Mouse (Mus musculus) hindbrain, postnatal 0 days (tissue): ENCODE measurements around the gene Ophn1. TPM values are rescaled to one million over a fixed set of nuclear protein-coding genes. Genes with fewer than 3 reads are reported as not detected.
A peak's percentile ranks its signal among the peaks of the same experiment; 100 is the strongest.

Source experiments
- ATAC-seq: fragments of 200-750 bp; cut with Nextera tagmentation; 2 replicates; pipeline ENCODE4 v1.8.0; 2017; ENCODE audit warnings: mild to moderate bottlenecking, moderate TSS enrichment, moderate library complexity
- DNase-seq: peaks from one replicate; pipeline ENCODE4 v3.0.0-alpha.2; 2015; ENCODE audit warnings: low spot score
- H3K27ac ChIP-seq: fragments of 300-500 bp; sonication (generic); 2 replicates; pipeline ENCODE4 v1.5.1; 2014; ENCODE audit warnings: mild to moderate bottlenecking
- H3K27me3 ChIP-seq: fragments of 300-500 bp; sonication (generic); 2 replicates; pipeline ENCODE4 v1.6.1; 2014; ENCODE audit warnings: low read length, mixed read lengths; ENCODE audit not compliant: insufficient read depth
- H3K36me3 ChIP-seq: fragments of 300-500 bp; sonication (generic); 2 replicates; pipeline ENCODE4 v1.6.1; 2014; ENCODE audit warnings: low read length, mixed read lengths; ENCODE audit not compliant: insufficient read depth
- H3K4me1 ChIP-seq: fragments of 300-500 bp; sonication (generic); 2 replicates; pipeline ENCODE4 v1.6.1; 2014; ENCODE audit warnings: antibody characterized with exemption, low read length, mixed read lengths; ENCODE audit not compliant: insufficient read depth
- H3K4me2 ChIP-seq: fragments of 300-500 bp; sonication (generic); 2 replicates; pipeline ENCODE4 v1.6.1; 2014; ENCODE audit warnings: low read depth, mild to moderate bottlenecking, low read length, moderate library complexity, mixed read lengths
- H3K4me3 ChIP-seq: fragments of 300-500 bp; sonication (generic); 2 replicates; pipeline ENCODE4 v1.5.1; 2014; ENCODE audit warnings: low read length
- H3K9ac ChIP-seq: fragments of 300-500 bp; sonication (generic); replicated peaks from 2 replicates; pipeline ENCODE4 v1.6.1; 2014; ENCODE audit warnings: mild to moderate bottlenecking, low read length, moderate library complexity, mixed read lengths
- H3K9me3 ChIP-seq: fragments of 300-500 bp; sonication (generic); 2 replicates; pipeline ENCODE4 v1.6.1; 2016; ENCODE audit warnings: low read length, mixed read lengths
- CTCF ChIP-seq: IDR thresholded peaks from 2 replicates; pipeline ENCODE4 v1.5.1; 2016; ENCODE audit warnings: antibody characterized with exemption, control low read depth, low read depth
- WGBS: fragments of 180-500 bp; shearing (Covaris S2); extraction: QIAGEN DNeasy Blood & Tissue Kit; methylation state at CpG from one replicate; pipeline ENCODE4 v1.1.7; 2014; 5-methylcytosine and 5-hydroxymethylcytosine counted together
- polyA plus RNA-seq: library from polyadenylated mRNA; unstranded; fragments of >200 nt; fragmentation: Nextera tagmentation; extraction: Ambion mirVana; gene quantifications from 2 replicates; pipeline ENCODE4 v1.2.1, GENCODE M21; 2015
- total RNA-seq: library from RNA; depleted of rRNA; stranded (reverse); fragments of >200 nt; gene quantifications from 2 replicates; pipeline ENCODE4 v1.2.3, GENCODE M21; 2014

The Ophn1 gene
- total and polyA plus RNA-seq, 2 experiments from 2014 or later = 30.4 to 46.1 TPM

DNA sequence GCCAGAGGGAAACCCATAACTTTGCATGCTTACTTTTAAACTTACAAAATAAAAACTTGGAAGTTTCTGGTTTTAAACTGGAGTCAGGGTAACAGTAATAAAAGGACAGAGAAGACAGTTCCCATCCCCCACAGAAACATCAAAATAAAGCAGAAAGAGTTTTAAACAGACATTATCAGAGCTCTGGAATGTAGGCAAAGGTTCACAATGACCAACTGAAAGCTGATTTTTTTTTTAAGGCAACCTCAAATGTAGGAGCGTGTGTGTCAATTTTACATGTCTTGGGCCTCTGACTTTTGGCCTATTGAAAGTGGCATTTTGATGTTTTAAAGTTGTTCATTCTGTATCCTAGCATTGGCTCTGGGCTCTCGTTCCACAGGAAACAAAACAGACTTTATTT is 49.2 kb downstream of the Ophn1 start:
- TF ChIP-seq CTCF = no peak
- no peak for ATAC-seq
- H3K4me3 ChIP-seq = no peak overlapping the region
- no peak overlapping the region for H3K4me2 ChIP-seq
- no peak overlapping the region for H3K9ac ChIP-seq
- H3K9me3 ChIP-seq = no peaks in the 10 kb centered on the region
- 69% methylated on average over 2 of the region's 2 CpGs for WGBS
- H3K4me1 ChIP-seq = no peaks in the 10 kb centered on the region
- DNase-seq = no peak
- no peaks in the 10 kb centered on the region for H3K27me3 ChIP-seq
- no peaks in the 10 kb centered on the region for H3K36me3 ChIP-seq
- H3K27ac ChIP-seq = no peak overlapping the region

DNA sequence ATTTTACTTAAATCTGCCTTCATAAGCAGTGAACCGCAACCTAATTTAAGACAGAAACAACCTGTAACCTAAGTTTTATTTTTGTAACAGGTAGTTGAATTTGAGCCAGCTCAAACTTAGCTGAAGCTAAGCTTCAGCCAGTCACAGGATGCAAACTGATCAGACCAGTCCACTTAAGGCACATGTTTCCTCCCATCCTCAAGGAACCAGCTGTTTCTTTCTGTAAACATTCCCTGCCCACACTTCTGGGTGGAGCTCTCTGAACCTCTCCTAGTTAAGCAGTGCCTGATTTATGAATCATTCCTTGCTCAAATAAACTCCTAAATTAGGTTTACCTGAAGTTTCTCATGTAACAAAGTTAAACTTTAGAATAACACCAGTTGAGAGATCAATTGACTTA is 54.8 kb downstream of the Ophn1 start:
- ATAC-seq (no peak), DNase-seq (no peak)
- Histone ChIP-seq H3K9ac (no peak overlapping the region), H3K27ac (no peak overlapping the region), H3K36me3 (no peaks in the 10 kb centered on the region), H3K9me3 (no peaks in the 10 kb centered on the region), H3K4me2 (no peak overlapping the region), H3K27me3 (no peaks in the 10 kb centered on the region), H3K4me1 (no peaks in the 10 kb centered on the region), H3K4me3 (no peak overlapping the region)
- 92% methylated on average over 1 of the region's 1 CpGs for WGBS
- no peak for TF ChIP-seq CTCF

DNA sequence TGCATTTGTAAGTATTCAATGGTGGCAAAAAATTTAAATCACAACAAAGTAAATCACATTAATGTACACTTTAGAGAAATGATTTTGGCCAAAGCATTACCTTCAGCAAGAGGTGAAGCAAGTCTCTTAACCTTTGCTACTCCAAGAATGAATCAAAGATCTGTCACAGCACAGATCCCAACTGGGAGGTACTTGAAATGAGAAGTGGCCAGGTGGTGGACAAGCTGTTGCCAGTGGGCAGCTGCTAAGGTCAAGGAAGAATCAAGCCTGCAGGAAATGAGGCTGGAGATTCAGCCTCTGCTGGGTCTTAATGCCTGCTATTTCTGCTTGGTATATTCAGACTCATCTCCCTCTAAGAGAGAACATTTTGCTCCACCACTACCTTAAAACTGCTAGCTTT is 87.0 kb downstream of the Ophn1 start:
- ATAC-seq = 0 out of 2 replicates have a peak, but pooled peaks have one; percentile 32
- no peak for TF ChIP-seq CTCF
- no peaks in the 10 kb centered on the region for H3K36me3 ChIP-seq

DNA sequence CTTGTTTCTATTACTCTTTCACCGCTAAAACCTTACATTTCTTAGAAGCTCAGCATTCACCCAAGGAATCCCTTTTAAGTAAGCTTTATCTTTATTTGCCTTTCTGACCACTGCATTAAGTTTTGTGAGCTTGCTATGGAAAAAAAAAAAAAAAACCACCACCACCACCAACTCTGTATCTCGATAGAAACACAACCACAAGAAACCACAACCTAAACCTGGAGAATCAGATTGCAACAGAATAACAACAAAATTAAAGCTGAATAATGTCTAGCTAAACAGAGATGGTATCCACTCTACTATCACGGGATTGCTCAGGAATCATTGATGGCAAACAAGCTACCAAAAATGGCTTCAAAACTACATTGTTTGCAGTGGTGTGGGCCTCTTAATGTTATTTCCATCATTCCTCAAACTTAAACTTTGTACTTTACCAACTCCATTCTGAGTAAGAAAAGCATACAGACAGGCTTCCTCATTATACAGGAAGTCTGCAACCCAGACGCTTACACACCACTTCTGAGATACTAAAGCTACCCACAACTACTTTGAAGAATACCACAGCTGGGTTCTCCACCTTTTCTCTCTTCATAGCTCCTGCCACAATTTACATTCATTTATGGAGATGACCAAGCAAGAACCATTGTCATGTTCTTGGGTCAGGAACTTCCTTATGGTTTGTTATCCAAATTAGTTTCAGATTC is 116.4 kb downstream of the Ophn1 start:
- Histone ChIP-seq H3K27ac (no peak overlapping the region), H3K4me2 (no peak overlapping the region), H3K9ac (no peak overlapping the region), H3K4me3 (no peak overlapping the region), H3K4me1 (no peaks in the 10 kb centered on the region), H3K36me3 (no peaks in the 10 kb centered on the region), H3K9me3 (no peaks in the 10 kb centered on the region), H3K27me3 (no peaks in the 10 kb centered on the region)
- DNase-seq = no peak
- 82% methylated on average over 4 of the region's 4 CpGs for WGBS
- TF ChIP-seq CTCF = no peak
- ATAC-seq = no peak

More for the DNA sequence above, 87.0 kb downstream of the Ophn1 start:
- Histone ChIP-seq H3K27me3 (no peaks in the 10 kb centered on the region), H3K27ac (no peak overlapping the region), H3K9ac (no peak overlapping the region), H3K4me1 (no peaks in the 10 kb centered on the region), H3K4me2 (no peak overlapping the region), H3K4me3 (no peak overlapping the region), H3K9me3 (no peaks in the 10 kb centered on the region)
- DNase-seq = peak; percentile 11

DNA sequence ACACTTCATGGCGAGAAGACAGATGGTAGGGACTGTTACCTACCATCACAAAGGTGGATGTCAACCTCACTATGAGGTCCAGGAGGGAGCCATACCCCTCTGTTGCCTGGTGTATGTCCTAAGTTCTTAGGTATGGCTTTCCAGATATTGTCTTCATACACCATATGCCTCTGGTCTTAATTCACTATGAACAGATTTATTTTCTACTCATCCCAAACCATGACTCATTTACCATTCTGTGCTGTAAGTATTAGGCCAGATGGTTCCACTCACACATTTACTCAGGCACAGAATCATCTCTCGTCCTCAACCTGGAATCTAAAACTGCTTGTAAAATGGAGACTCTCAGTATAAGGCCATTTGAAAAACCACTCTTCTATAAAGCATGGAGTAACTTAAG is 135.7 kb downstream of the Ophn1 start:
- no peak overlapping the region for H3K4me2 ChIP-seq
- no peaks in the 10 kb centered on the region for H3K4me1 ChIP-seq
- WGBS = 67% methylated on average over 2 of the region's 2 CpGs
- no peaks in the 10 kb centered on the region for H3K36me3 ChIP-seq
- ATAC-seq = no peak
- no peaks in the 10 kb centered on the region for H3K9me3 ChIP-seq
- no peak for TF ChIP-seq CTCF
- H3K27ac ChIP-seq = no peak overlapping the region
- no peak for DNase-seq
- H3K9ac ChIP-seq = no peak overlapping the region
- no peaks in the 10 kb centered on the region for H3K27me3 ChIP-seq
- H3K4me3 ChIP-seq = no peak overlapping the region

DNA sequence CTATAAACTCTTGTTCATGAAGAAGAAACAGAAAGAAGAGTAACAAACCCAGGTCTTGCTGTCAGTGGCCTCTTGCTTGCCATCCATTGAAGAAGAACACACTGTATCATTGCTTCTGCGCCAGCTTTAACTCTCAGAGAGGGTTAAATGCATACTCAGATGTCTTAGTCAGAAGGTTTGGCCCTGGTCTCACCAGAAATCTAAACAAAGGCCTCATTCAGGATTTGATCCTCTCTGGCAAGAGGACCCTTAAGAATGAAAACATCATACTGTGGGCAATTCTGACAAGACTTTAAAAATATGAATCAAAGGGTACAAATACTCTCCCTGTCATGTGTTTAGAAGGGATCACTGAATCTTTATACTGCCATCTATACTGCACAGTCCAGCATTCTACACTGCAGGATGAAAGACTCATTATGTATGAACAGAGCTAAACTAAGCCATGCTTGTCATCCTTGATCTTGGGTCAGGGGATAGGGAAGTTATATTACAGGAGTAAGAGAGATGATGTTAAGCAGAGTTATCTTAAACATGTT is 139.5 kb downstream of the Ophn1 start:
- no peak for TF ChIP-seq CTCF
- no peaks in the 10 kb centered on the region for H3K36me3 ChIP-seq
- WGBS = 61% methylated on average over 1 of the region's 1 CpGs

DNA sequence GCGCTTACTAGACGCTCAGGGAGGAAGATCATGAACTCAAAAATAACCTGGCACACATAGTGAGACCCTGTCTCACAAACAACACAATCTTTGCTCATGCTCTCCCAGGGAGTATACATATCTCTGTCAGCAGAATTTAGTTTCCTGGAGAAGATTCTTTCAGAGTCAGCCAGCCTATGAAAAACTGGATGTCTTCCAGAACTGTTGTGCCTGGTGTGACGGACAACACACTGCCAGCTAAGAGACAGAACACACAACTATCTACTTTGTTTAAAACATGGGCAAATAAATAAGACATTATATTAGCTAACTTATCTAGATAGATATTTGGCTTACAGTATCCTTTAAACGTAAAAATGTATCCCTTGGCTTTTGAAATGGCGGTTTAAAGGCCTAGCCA is 154.1 kb downstream of the Ophn1 start:
- WGBS = 67% methylated on average over 5 of the region's 5 CpGs
- H3K9ac ChIP-seq = no peak overlapping the region
- H3K27ac ChIP-seq = no peak overlapping the region
- ATAC-seq (0 out of 2 replicates have a peak, but pooled peaks have one; percentile 27), DNase-seq (peak; percentile 22)
- H3K27me3 ChIP-seq = no peaks in the 10 kb centered on the region
- H3K4me3 ChIP-seq = no peak overlapping the region
- no peaks in the 10 kb centered on the region for H3K4me1 ChIP-seq
- H3K4me2 ChIP-seq = no peak overlapping the region
- no peaks in the 10 kb centered on the region for H3K36me3 ChIP-seq
- no peaks in the 10 kb centered on the region for H3K9me3 ChIP-seq
- TF ChIP-seq CTCF = no peak

More for the DNA sequence above, 139.5 kb downstream of the Ophn1 start:
- Histone ChIP-seq H3K4me2 (no peak overlapping the region), H3K27ac (no peak overlapping the region), H3K4me3 (no peak overlapping the region), H3K27me3 (no peaks in the 10 kb centered on the region), H3K9ac (no peak overlapping the region), H3K9me3 (no peaks in the 10 kb centered on the region), H3K4me1 (no peaks in the 10 kb centered on the region)
- ATAC-seq = peak; percentile 71
- no peak for DNase-seq
